ENCODE assay signal across 27 mouse cellular contexts in genomic region chr1:164062856-164063255, GRCm38 (mm10). TPM values are rescaled to one million over a fixed set of nuclear protein-coding genes. Genes with fewer than 3 reads are reported as not detected.
A peak's percentile ranks its signal among the peaks of the same experiment; 100 is the strongest.
DNase-seq lines count a peak whose midpoint lies in the region; ATAC-seq and TF ChIP-seq lines count a peak whose summit lies in the region.
"Had no signal": no experiment of that assay in that cellular context is flagged by ENCODE, and none has a peak within 500 bp of the region (broad histone marks: within the 10 kb centered on the region; RNA-seq: fewer than 3 reads in every experiment).

No protein-coding gene starts in this region.

- H3K27me3 ChIP-seq in liver, embryonic 15.5 days: no peaks in the 10 kb centered on the region
- no peaks in the 10 kb centered on the region for H3K27me3 ChIP-seq in liver, embryonic 12.5 days (replicated peaks)
- no peaks in the 10 kb centered on the region for H3K27me3 ChIP-seq in spleen, adult 2 months (ENCODE audit: control insufficient read depth, insufficient read depth, low read length)
- H3K27me3 ChIP-seq in forebrain, embryonic 11.5 days (ENCODE audit: control insufficient read depth, insufficient read depth, low read length): no peaks in the 10 kb centered on the region
- H3K27me3 ChIP-seq in limb, embryonic 10.5 days (ENCODE audit: low read depth, poor library complexity, severe bottlenecking): no peaks in the 10 kb centered on the region
- H3K27me3 ChIP-seq: embryonic facial prominence, embryonic 12.5 days; embryonic facial prominence, embryonic 15.5 days; forebrain, embryonic 12.5 days; forebrain, embryonic 15.5 days; heart, embryonic 13.5 days had no signal

- no peak for DNase-seq in spleen, adult 2 months (ENCODE audit: low read depth in 1 of 2, low spot score in 2 of 2)
- no peak for DNase-seq in spleen, postnatal 14 days (ENCODE audit: low spot score in 2 of 2)
- DNase-seq in 416B (ENCODE audit: low read depth): peak; percentile 67
- DNase-seq in forebrain, embryonic 11.5 days (ENCODE audit: low spot score): no peak
- DNase-seq in limb, embryonic 10.5 days (ENCODE audit: low spot score): no peak
- DNase-seq: adrenal gland, adult 8-10 months; adrenal gland, postnatal 25 days; B cell, adult 2 months; cerebellum, adult 18-20 months; cerebellum, adult 9-11 months; cerebellum, postnatal 25 days; gastrocnemius, postnatal 25 days; heart, adult 18-20 months; heart, postnatal 14 days; heart, postnatal 4 days had no signal

- H3K4me1 ChIP-seq in liver, embryonic 15.5 days (replicated peaks): no peaks in the 10 kb centered on the region; the same call in 1 of the 2 replicates
- H3K4me1 ChIP-seq in liver, embryonic 12.5 days: no peaks in the 10 kb centered on the region
- peaks cover 12% of the 10 kb centered on the region; the same call in 1 of the 2 replicates for H3K4me1 ChIP-seq in spleen, adult 2 months (ENCODE audit: control insufficient read depth, insufficient read depth, insufficient read length)
- H3K4me1 ChIP-seq in bone marrow, adult 2 months (ENCODE audit: control insufficient read depth, insufficient read depth, low read length): peaks cover 2% of the 10 kb centered on the region; the same call in 1 of the 2 replicates
- H3K4me1 ChIP-seq in forebrain, embryonic 11.5 days (replicated peaks; ENCODE audit: control insufficient read depth, insufficient read depth, low read length): no peaks in the 10 kb centered on the region
- no peaks in the 10 kb centered on the region for H3K4me1 ChIP-seq in limb, embryonic 10.5 days
- H3K4me1 ChIP-seq: embryonic facial prominence, embryonic 12.5 days; embryonic facial prominence, embryonic 15.5 days; forebrain, embryonic 12.5 days; forebrain, embryonic 15.5 days; heart, embryonic 13.5 days had no signal

- 27% methylated on average over 2 of the region's 2 CpGs for WGBS in liver, embryonic 15.5 days (ENCODE audit: insufficient replicate concordance)
- WGBS in liver, embryonic 12.5 days (ENCODE audit: insufficient replicate concordance): 49% methylated on average over 2 of the region's 2 CpGs
- 4% methylated on average over 2 of the region's 2 CpGs for WGBS in spleen, adult 2 months
- WGBS in bone marrow, adult 2 months: 6% methylated on average over 2 of the region's 2 CpGs
- 65% methylated on average over 2 of the region's 2 CpGs for WGBS in forebrain, embryonic 11.5 days
- 79% methylated on average over 2 of the region's 2 CpGs for WGBS in limb, embryonic 10.5 days

- no peak for ATAC-seq in liver, embryonic 15.5 days (ENCODE audit: insufficient read depth)
- no peak for ATAC-seq in liver, embryonic 12.5 days
- no peak for ATAC-seq in forebrain, embryonic 11.5 days (replicated peaks; ENCODE audit: low FRiP score)
- ATAC-seq: forebrain, embryonic 15.5 days; hindbrain, postnatal 0 days had no signal

- H3K9ac ChIP-seq in liver, embryonic 15.5 days: no peak overlapping the region
- H3K9ac ChIP-seq in liver, embryonic 12.5 days: no peak overlapping the region
- H3K9ac ChIP-seq in forebrain, embryonic 11.5 days (ENCODE audit: low read length): no peak overlapping the region
- H3K9ac ChIP-seq: embryonic facial prominence, embryonic 12.5 days; embryonic facial prominence, embryonic 15.5 days; forebrain, embryonic 12.5 days; forebrain, embryonic 15.5 days; heart, embryonic 13.5 days; hindbrain, embryonic 14.5 days had no signal

- TF ChIP-seq POLR2A in spleen, adult 2 months (IDR thresholded peaks at IDR 0.05; ENCODE audit: low read depth, low read length): no peak
- TF ChIP-seq POLR2A in bone marrow, adult 2 months (IDR thresholded peaks at IDR 0.05; ENCODE audit: borderline replicate concordance, control insufficient read depth, low read depth, low read length): no peak

- TF ChIP-seq CTCF in spleen, adult 2 months (IDR thresholded peaks at IDR 0.05; ENCODE audit: extremely low read depth, insufficient read depth, insufficient read length, insufficient replicate concordance): no peak
- no peak for TF ChIP-seq CTCF in bone marrow, adult 2 months (IDR thresholded peaks at IDR 0.05; ENCODE audit: control insufficient read depth, insufficient read depth, low read length)

- 0 out of 2 replicates have a peak overlapping the region, but pooled peaks have one; percentile 3 for H3K4me3 ChIP-seq in liver, embryonic 15.5 days (replicated peaks)
- no peak overlapping the region for H3K4me3 ChIP-seq in liver, embryonic 12.5 days
- H3K4me3 ChIP-seq in spleen, adult 2 months (ENCODE audit: extremely low read depth, insufficient read depth, insufficient read length): peak overlapping the region; percentile 56
- peak overlapping the region; percentile 61 for H3K4me3 ChIP-seq in bone marrow, adult 2 months (replicated peaks; ENCODE audit: control insufficient read depth, low read depth, low read length)
- H3K4me3 ChIP-seq in forebrain, embryonic 11.5 days (ENCODE audit: low read depth, low read length): no peak overlapping the region
- H3K4me3 ChIP-seq in limb, embryonic 10.5 days: no peak overlapping the region
- H3K4me3 ChIP-seq: embryonic facial prominence, embryonic 12.5 days; embryonic facial prominence, embryonic 15.5 days; forebrain, embryonic 12.5 days; forebrain, embryonic 15.5 days; heart, embryonic 13.5 days had no signal

- no peak overlapping the region for H3K4me2 ChIP-seq in liver, embryonic 15.5 days
- no peak overlapping the region for H3K4me2 ChIP-seq in liver, embryonic 12.5 days
- no peak overlapping the region for H3K4me2 ChIP-seq in forebrain, embryonic 11.5 days (ENCODE audit: low read depth, low read length, severe bottlenecking)
- H3K4me2 ChIP-seq: embryonic facial prominence, embryonic 12.5 days; embryonic facial prominence, embryonic 15.5 days; forebrain, embryonic 12.5 days; forebrain, embryonic 15.5 days; heart, embryonic 13.5 days; hindbrain, embryonic 14.5 days had no signal

- H3K27ac ChIP-seq in liver, embryonic 15.5 days (replicated peaks): no peak overlapping the region
- no peak overlapping the region for H3K27ac ChIP-seq in liver, embryonic 12.5 days
- H3K27ac ChIP-seq in spleen, adult 2 months (ENCODE audit: insufficient read depth, low read length): peak overlapping the region; percentile 85
- H3K27ac ChIP-seq in bone marrow, adult 2 months (ENCODE audit: control insufficient read depth, insufficient read depth, low read depth, low read length, poor library complexity): peak overlapping the region; percentile 59; the same call in 1 of the 2 replicates
- no peak overlapping the region for H3K27ac ChIP-seq in forebrain, embryonic 11.5 days (ENCODE audit: low read depth, low read length)
- H3K27ac ChIP-seq in limb, embryonic 10.5 days: no peak overlapping the region
- H3K27ac ChIP-seq: embryonic facial prominence, embryonic 12.5 days; embryonic facial prominence, embryonic 15.5 days; forebrain, embryonic 12.5 days; forebrain, embryonic 15.5 days; heart, embryonic 13.5 days; hindbrain, embryonic 14.5 days; hindbrain, postnatal 0 days had no signal

- H3K36me3 ChIP-seq in liver, embryonic 15.5 days (replicated peaks): no peaks in the 10 kb centered on the region
- H3K36me3 ChIP-seq in liver, embryonic 12.5 days: no peaks in the 10 kb centered on the region
- H3K36me3 ChIP-seq in spleen, adult 2 months (ENCODE audit: control insufficient read depth, insufficient read depth, low read length): peaks cover 21% of the 10 kb centered on the region
- H3K36me3 ChIP-seq in forebrain, embryonic 11.5 days (ENCODE audit: control insufficient read depth, insufficient read depth, low read length): no peaks in the 10 kb centered on the region
- H3K36me3 ChIP-seq in limb, embryonic 10.5 days: no peaks in the 10 kb centered on the region
- H3K36me3 ChIP-seq: embryonic facial prominence, embryonic 12.5 days; embryonic facial prominence, embryonic 15.5 days; forebrain, embryonic 12.5 days; forebrain, embryonic 15.5 days; heart, embryonic 13.5 days had no signal

- no peaks in the 10 kb centered on the region for H3K9me3 ChIP-seq in liver, embryonic 15.5 days (replicated peaks)
- H3K9me3 ChIP-seq in liver, embryonic 12.5 days (replicated peaks): no peaks in the 10 kb centered on the region
- no peaks in the 10 kb centered on the region for H3K9me3 ChIP-seq in forebrain, embryonic 11.5 days (ENCODE audit: control insufficient read depth, low read length)
- no peaks in the 10 kb centered on the region for H3K9me3 ChIP-seq in limb, embryonic 10.5 days (replicated peaks)
- H3K9me3 ChIP-seq: embryonic facial prominence, embryonic 12.5 days; embryonic facial prominence, embryonic 15.5 days; forebrain, embryonic 12.5 days; forebrain, embryonic 15.5 days; heart, embryonic 13.5 days had no signal

RNA-seq across cellular contexts. Expression of gene Sell, which starts 1.1 kb away (rescaled TPM):
- 10.9 and 11.8 TPM in 2 replicates for polyA plus RNA-seq in liver, embryonic 15.5 days (2015; fragmentation: Nextera tagmentation; extraction: Ambion mirVana)
- polyA plus RNA-seq in liver, embryonic 12.5 days (2016; fragmentation: Nextera tagmentation; extraction: Ambion mirVana): 2.0 and 3.2 TPM in 2 replicates
- polyA plus RNA-seq in spleen, adult 2 months (2012; rRNA removed): 68.6 and 72.4 TPM in 2 replicates
- 36.0 and 70.4 TPM in 2 replicates for polyA plus RNA-seq in bone marrow, adult 2 months (2011; ENCODE audit: insufficient read depth, insufficient read length, low replicate concordance, missing spikeins)
- not detected in 2 replicates for polyA plus RNA-seq in forebrain, embryonic 11.5 days (2014; fragmentation: Nextera tagmentation; extraction: Ambion mirVana)
- polyA plus RNA-seq in limb, embryonic 10.5 days (2016; fragmentation: Nextera tagmentation; extraction: Ambion mirVana): 0.08 TPM in 1 of 2 replicates, not detected in the other
- polyA plus RNA-seq: forebrain, embryonic 12.5 days; hindbrain, embryonic 11.5 days; hindbrain, embryonic 14.5 days had no signal

RNA-seq across cellular contexts. Expression of gene Sele, which starts 14.8 kb away (rescaled TPM):
- 0.05 TPM in 1 of 2 replicates, not detected in the other for polyA plus RNA-seq in liver, embryonic 15.5 days (2015; fragmentation: Nextera tagmentation; extraction: Ambion mirVana)
- polyA plus RNA-seq in liver, embryonic 12.5 days (2016; fragmentation: Nextera tagmentation; extraction: Ambion mirVana): 0.05 TPM in 1 of 2 replicates, not detected in the other
- polyA plus RNA-seq in spleen, adult 2 months (2012; rRNA removed): 0.09 and 0.13 TPM in 2 replicates
- polyA plus RNA-seq in bone marrow, adult 2 months (2011; ENCODE audit: insufficient read depth, insufficient read length, low replicate concordance, missing spikeins): 1.2 and 1.4 TPM in 2 replicates
- polyA plus RNA-seq in forebrain, embryonic 11.5 days (2014; fragmentation: Nextera tagmentation; extraction: Ambion mirVana): not detected in 2 replicates
- polyA plus RNA-seq in limb, embryonic 10.5 days (2016; fragmentation: Nextera tagmentation; extraction: Ambion mirVana): not detected in 2 replicates
- polyA plus RNA-seq: activated CD4-positive, CD25-positive, alpha-beta regulatory T cell, adult 4 months; embryonic facial prominence, embryonic 12.5 days; forebrain, embryonic 12.5 days; forebrain, embryonic 15.5 days; hindbrain, embryonic 11.5 days; hindbrain, embryonic 14.5 days; hindbrain, postnatal 0 days had no signal

RNA-seq across cellular contexts. Expression of gene Selp, which starts 52.2 kb away (rescaled TPM):
- polyA plus RNA-seq in liver, embryonic 15.5 days (2015; fragmentation: Nextera tagmentation; extraction: Ambion mirVana): 0.60 and 0.61 TPM in 2 replicates
- 0.38 and 0.41 TPM in 2 replicates for polyA plus RNA-seq in liver, embryonic 12.5 days (2016; fragmentation: Nextera tagmentation; extraction: Ambion mirVana)
- 2.2 and 2.8 TPM in 2 replicates for polyA plus RNA-seq in spleen, adult 2 months (2012; rRNA removed)
- polyA plus RNA-seq in bone marrow, adult 2 months (2011; ENCODE audit: insufficient read depth, insufficient read length, low replicate concordance, missing spikeins): 4.4 and 17.1 TPM in 2 replicates
- polyA plus RNA-seq in forebrain, embryonic 11.5 days (2014; fragmentation: Nextera tagmentation; extraction: Ambion mirVana): not detected in 2 replicates
- polyA plus RNA-seq in limb, embryonic 10.5 days (2016; fragmentation: Nextera tagmentation; extraction: Ambion mirVana): 0.04 and 0.05 TPM in 2 replicates
- polyA plus RNA-seq: embryonic facial prominence, embryonic 12.5 days; forebrain, embryonic 12.5 days; forebrain, embryonic 15.5 days; hindbrain, embryonic 14.5 days had no signal

Comparison
In these comparisons a context has a peak if more than half of its experiments do, and no peak if none do; other contexts are left out.
1. H3K4me3 ChIP-seq: peak in liver, embryonic 15.5 days (single experiment), spleen, adult 2 months (single experiment) and bone marrow, adult 2 months (single experiment); none in liver, embryonic 12.5 days (single experiment), forebrain, embryonic 11.5 days (single experiment) and limb, embryonic 10.5 days (single experiment).
2. H3K27ac ChIP-seq: peak in spleen, adult 2 months (single experiment) and bone marrow, adult 2 months (single experiment); none in liver, embryonic 15.5 days (single experiment), liver, embryonic 12.5 days (single experiment), forebrain, embryonic 11.5 days (single experiment) and limb, embryonic 10.5 days (single experiment).